Mouse (Mus musculus) testis, adult 2 months (tissue): ENCODE measurements around the gene Trib3.

ENCODE experiments used
- CTCF ChIP-seq: fragments of 200-500 bp; IDR thresholded peaks from 2 replicates; pipeline ENCODE4 v1.5.1; 2012; ENCODE audit warnings: low read depth, mild to moderate bottlenecking, inconsistent platforms, low read length, moderate library complexity; ENCODE audit not compliant: control insufficient read depth, insufficient read depth, insufficient replicate concordance
- POLR2A ChIP-seq: fragments of 200-500 bp; IDR thresholded peaks from 2 replicates; pipeline ENCODE4 v1.6.1; 2012; ENCODE audit warnings: low read depth, mild to moderate bottlenecking, inconsistent platforms, low read length, moderate library complexity; ENCODE audit not compliant: control insufficient read depth

DNA sequence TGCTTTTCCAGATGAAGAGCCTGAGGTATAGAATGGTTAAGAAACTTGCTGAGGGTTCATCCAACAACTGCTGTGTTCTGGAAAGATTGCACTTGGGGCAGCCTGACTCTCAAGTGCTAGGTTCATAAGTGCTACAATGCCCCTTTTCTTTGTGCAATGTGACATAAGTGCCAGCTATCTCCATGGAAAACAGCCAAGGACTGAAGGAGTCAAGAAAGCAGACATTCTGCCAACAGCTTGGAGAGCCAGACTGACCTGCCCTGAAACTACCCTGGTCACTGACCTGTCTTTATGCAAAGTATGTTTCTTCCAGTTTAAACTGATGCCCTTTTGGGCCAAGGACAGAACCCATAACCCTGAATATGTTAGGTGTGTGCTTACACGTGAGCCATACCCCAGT, 7.0 kb downstream of the Trib3 start:
- TF ChIP-seq POLR2A: no peak
- no peak for TF ChIP-seq CTCF
